Mouse (Mus musculus) E14TG2a.4 (cell line): ENCODE measurements around the gene Kmt5b.

ENCODE experiments used
- H3K27me3 ChIP-seq: 2 replicates; pipeline ENCODE4 v1.6.1; 2014; ENCODE audit warnings: low read length, control low read depth; ENCODE audit not compliant: insufficient read depth
- H3K36me3 ChIP-seq: 2 replicates; pipeline ENCODE4 v1.6.1; 2014; ENCODE audit warnings: low read length, control low read depth; ENCODE audit not compliant: insufficient read depth
- H3K4me1 ChIP-seq: replicated peaks from 2 replicates; pipeline ENCODE4 v1.6.1; 2014; ENCODE audit warnings: low read depth, low read length, control low read depth
- H3K4me3 ChIP-seq: replicated peaks from 2 replicates; pipeline ENCODE4 v1.5.1; 2014; ENCODE audit warnings: mild to moderate bottlenecking, low read length
- H3K9me3 ChIP-seq: 2 replicates; pipeline ENCODE4 v1.6.1; 2014; ENCODE audit warnings: low read length, control low read depth
- CTCF ChIP-seq: conservative IDR thresholded peaks from 2 replicates; pipeline ENCODE4 v1.5.1; 2014; ENCODE audit warnings: low read length
- NANOG ChIP-seq: IDR thresholded peaks from 2 replicates; pipeline ENCODE4 v1.6.1; 2014; ENCODE audit warnings: borderline replicate concordance, low read length, mixed read lengths
- POU5F1 ChIP-seq: IDR thresholded peaks from 2 replicates; pipeline ENCODE4 v1.6.1; 2014; ENCODE audit warnings: low read length, borderline replicate concordance

The Kmt5b gene

GRCm38 (mm10) chr19:3832851-3833353 is 65.7 kb downstream of the Kmt5b start:
- TF ChIP-seq NANOG (no peak), POU5F1 (no peak), CTCF (no peak)
- Histone ChIP-seq H3K36me3 (0 out of 2 replicates have a peak, but pooled peaks cover 4% of the 10 kb centered on the region), H3K4me1 (peaks cover 24% of the 10 kb centered on the region), H3K4me3 (0 out of 2 replicates have a peak overlapping the region, but pooled peaks have one; percentile 20), H3K27me3 (no peaks in the 10 kb centered on the region), H3K9me3 (no peaks in the 10 kb centered on the region)

DNA sequence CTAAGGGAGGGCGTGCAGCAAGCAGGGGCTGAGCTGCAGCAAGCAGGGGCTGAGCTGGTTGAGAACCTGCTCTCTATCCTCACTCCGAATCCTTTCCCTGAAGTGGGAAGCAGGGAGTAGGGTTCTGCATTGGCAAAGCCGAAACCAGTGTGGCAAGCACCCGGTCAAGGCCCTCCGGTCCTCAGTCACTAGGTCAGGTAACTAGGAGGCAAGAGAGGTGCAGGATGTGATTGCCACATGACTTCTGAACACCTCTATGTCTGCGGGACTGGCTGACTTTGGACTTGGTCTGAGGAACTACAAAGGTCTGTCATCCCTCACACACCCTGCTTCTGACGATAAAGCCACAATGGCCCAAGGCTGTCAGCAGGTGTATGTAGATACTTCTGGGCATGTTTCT is 67.1 kb downstream of the Kmt5b start:
- TF ChIP-seq POU5F1, result no peak
- no peak overlapping the region for H3K4me3 ChIP-seq
- 0 out of 2 replicates have a peak, but pooled peaks cover 4% of the 10 kb centered on the region for H3K36me3 ChIP-seq
- no peaks in the 10 kb centered on the region for H3K9me3 ChIP-seq
- H3K27me3 ChIP-seq, result no peaks in the 10 kb centered on the region
- peaks cover 33% of the 10 kb centered on the region for H3K4me1 ChIP-seq

GRCm38 (mm10) chr19:3836791-3837190 is 69.6 kb downstream of the Kmt5b start:
- TF ChIP-seq NANOG, result no peak
- no peak for TF ChIP-seq CTCF
- no peak for TF ChIP-seq POU5F1
- Histone ChIP-seq H3K27me3 (no peaks in the 10 kb centered on the region), H3K4me3 (no peak overlapping the region), H3K4me1 (peaks cover 57% of the 10 kb centered on the region), H3K36me3 (0 out of 2 replicates have a peak, but pooled peaks cover 4% of the 10 kb centered on the region), H3K9me3 (no peaks in the 10 kb centered on the region)

DNA sequence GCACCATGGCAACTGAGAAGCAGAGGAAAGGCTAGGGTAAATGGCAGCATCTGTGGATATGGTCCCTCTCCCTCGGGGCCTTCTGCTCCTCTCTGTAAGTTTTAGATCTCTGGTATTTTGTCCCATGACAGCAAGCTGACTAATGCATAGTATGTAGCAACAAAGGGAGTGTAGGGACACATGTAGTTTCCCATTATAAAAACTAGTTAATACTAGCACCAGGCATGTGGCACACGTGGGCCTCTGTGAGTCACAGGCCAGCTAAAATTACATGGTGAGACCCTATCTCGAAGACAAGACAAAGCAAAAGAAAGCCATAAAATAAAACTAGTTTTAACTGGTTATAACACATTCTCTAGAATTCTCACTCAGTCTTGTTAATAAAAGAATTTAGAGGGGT is 71.7 kb downstream of the Kmt5b start:
- no peaks in the 10 kb centered on the region for H3K9me3 ChIP-seq
- H3K4me3 ChIP-seq, result no peak overlapping the region
- TF ChIP-seq NANOG (no peak), CTCF (no peak), POU5F1 (no peak)
- H3K27me3 ChIP-seq, result no peaks in the 10 kb centered on the region
- H3K4me1 ChIP-seq, result peaks cover 65% of the 10 kb centered on the region
- 0 out of 2 replicates have a peak, but pooled peaks cover 4% of the 10 kb centered on the region for H3K36me3 ChIP-seq

DNA sequence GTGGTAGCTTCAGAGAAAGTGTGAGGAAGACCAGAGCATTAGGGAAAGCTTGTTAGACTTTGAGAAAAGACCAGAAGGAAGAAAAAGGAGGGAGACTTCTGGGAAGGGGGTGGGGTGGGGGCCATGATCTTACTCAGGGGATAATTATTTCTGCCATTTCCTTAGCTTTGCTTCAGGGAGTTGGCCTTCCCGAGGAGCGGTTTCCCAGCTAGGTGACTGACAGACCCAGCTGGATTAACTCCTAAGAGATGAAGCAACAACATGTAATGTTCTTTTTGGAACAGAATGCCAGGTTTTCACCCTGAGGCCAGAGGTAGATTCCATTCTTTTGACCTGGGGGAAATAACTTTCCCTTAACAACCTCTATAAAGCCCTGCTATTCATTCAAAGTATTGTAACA is 72.5 kb downstream of the Kmt5b start:
- no peaks in the 10 kb centered on the region for H3K27me3 ChIP-seq
- TF ChIP-seq NANOG, result no peak
- 0 out of 2 replicates have a peak, but pooled peaks cover 4% of the 10 kb centered on the region for H3K36me3 ChIP-seq
- H3K4me3 ChIP-seq, result peak overlapping the region; percentile 49; the same call in 1 of the 2 replicates
- H3K9me3 ChIP-seq, result no peaks in the 10 kb centered on the region
- peaks cover 69% of the 10 kb centered on the region for H3K4me1 ChIP-seq

GRCm38 (mm10) chr19:3840214-3840651 is 73.0 kb downstream of the Kmt5b start:
- no peaks in the 10 kb centered on the region for H3K9me3 ChIP-seq
- TF ChIP-seq CTCF, result no peak
- TF ChIP-seq POU5F1, result no peak
- peak; percentile 18; the same call in 1 of the 2 replicates for TF ChIP-seq NANOG
- H3K4me3 ChIP-seq, result peak overlapping the region; percentile 49
- peaks cover 75% of the 10 kb centered on the region for H3K4me1 ChIP-seq
- 0 out of 2 replicates have a peak, but pooled peaks cover 3% of the 10 kb centered on the region for H3K36me3 ChIP-seq
- H3K27me3 ChIP-seq, result no peaks in the 10 kb centered on the region

DNA sequence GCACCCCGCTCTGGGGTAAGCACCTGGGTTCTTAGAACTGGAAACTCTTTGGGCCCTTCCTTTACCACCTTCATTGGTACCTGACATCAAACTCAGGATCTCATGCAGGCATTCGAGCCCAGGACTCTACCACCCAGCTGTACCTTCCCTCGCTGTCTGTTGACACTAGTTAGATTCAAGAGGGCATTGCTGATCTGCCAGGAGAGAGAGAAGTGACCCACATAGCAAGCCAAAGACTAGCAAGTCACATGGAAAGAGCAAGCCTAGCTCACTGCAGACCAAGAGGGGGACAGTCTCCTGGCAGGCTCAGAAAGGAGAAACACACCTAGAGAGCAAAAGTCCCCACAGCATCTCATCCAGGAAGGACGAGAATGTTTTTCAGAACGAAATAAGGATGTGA is 73.5 kb downstream of the Kmt5b start:
- peaks cover 79% of the 10 kb centered on the region for H3K4me1 ChIP-seq
- TF ChIP-seq CTCF (no peak), NANOG (no peak), POU5F1 (no peak)
- H3K9me3 ChIP-seq, result no peaks in the 10 kb centered on the region
- no peaks in the 10 kb centered on the region for H3K27me3 ChIP-seq
- no peaks in the 10 kb centered on the region for H3K36me3 ChIP-seq
- H3K4me3 ChIP-seq, result peak overlapping the region; percentile 49

DNA sequence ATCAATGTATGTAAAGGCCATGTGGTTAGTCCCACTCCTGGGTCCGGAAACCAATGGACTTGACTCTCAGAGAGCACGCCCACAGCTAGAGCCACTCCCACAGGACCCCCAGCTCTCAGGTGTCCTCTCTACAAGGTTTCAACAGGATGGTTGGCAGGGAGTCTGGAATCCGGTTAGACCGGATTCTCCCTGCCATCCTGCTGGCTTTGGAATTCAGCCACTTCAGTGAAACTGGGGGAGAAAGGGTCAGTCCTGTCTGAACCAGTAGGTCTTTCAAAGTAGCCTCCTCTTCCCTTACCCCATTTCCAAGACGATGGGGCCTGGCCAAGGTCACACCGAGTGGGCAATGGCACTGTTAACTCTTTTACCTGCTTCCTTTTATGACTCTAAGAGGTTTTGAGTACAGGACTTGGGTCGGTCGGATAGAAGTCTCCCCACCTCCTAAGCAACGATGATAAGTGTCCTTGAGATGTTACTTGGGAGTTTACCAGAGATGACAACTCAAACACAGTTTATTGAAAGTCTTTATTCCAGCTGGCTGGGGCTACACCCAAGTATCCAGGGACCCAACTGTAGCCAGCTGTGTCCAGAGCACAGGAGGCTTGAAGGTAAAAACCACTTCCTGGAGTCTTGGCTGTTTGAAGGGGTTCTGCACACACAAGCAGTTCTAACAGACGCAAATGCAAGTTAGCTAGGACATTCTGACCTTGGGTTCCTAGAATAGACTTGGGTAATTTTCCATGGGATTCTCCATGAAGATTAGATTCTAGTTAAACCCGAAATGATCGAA is 75.3 kb downstream of the Kmt5b start:
- TF ChIP-seq NANOG (peak; percentile 78; the same call in 1 of the 2 replicates), CTCF (no peak), POU5F1 (no peak)
- no peaks in the 10 kb centered on the region for H3K27me3 ChIP-seq
- no peaks in the 10 kb centered on the region for H3K36me3 ChIP-seq
- peak overlapping the region; percentile 63 for H3K4me3 ChIP-seq
- peaks cover 89% of the 10 kb centered on the region for H3K4me1 ChIP-seq
- no peaks in the 10 kb centered on the region for H3K9me3 ChIP-seq

DNA sequence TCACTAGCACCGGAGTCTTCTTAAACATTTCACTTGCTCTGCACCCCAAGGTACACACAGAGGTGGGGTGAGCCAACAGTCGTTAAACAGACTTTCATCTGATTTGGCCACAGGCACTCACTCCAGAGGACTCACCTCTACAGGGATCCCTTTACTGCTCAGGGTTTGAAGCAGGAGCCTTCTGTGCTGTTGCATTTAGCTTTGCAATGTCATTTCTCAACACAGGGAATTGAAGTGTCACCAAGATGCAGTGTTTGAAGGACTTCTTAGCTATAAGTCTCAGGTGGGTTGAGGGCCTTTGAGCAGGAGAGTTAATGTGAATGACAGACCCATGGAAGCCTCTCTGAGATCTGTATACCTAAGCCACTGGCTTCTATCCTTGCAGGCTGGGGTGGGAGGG is 76.4 kb downstream of the Kmt5b start:
- no peaks in the 10 kb centered on the region for H3K36me3 ChIP-seq
- peak overlapping the region; percentile 63 for H3K4me3 ChIP-seq
- no peak for TF ChIP-seq NANOG
- no peak for TF ChIP-seq POU5F1
- no peak for TF ChIP-seq CTCF
- H3K27me3 ChIP-seq, result no peaks in the 10 kb centered on the region
- peaks cover 95% of the 10 kb centered on the region for H3K4me1 ChIP-seq
- H3K9me3 ChIP-seq, result no peaks in the 10 kb centered on the region
